Mouse (Mus musculus) midbrain, embryonic 12.5 days (tissue): ENCODE measurements around the gene Cfap69. TPM values are rescaled to one million over a fixed set of nuclear protein-coding genes. Genes with fewer than 3 reads are reported as not detected.

Experiments used
- ATAC-seq: fragments of 200-750 bp; cut with Nextera tagmentation; 2 replicates; pipeline ENCODE4 v1.8.0; 2017; ENCODE audit warnings: low read depth, moderate TSS enrichment, moderate library complexity; ENCODE audit not compliant: low FRiP score
- H3K27ac ChIP-seq: fragments of 300-500 bp; sonication (generic); replicated peaks from 2 replicates; pipeline ENCODE4 v1.5.1; 2016; ENCODE audit warnings: mild to moderate bottlenecking
- H3K27me3 ChIP-seq: fragments of 300-500 bp; sonication (generic); 2 replicates; pipeline ENCODE4 v1.6.1; 2016; ENCODE audit warnings: mild to moderate bottlenecking
- H3K36me3 ChIP-seq: fragments of 300-500 bp; sonication (generic); 2 replicates; pipeline ENCODE4 v1.6.1; 2016
- H3K4me1 ChIP-seq: fragments of 300-500 bp; sonication (generic); 2 replicates; pipeline ENCODE4 v1.6.1; 2016
- H3K4me2 ChIP-seq: fragments of 300-500 bp; sonication (generic); replicated peaks from 2 replicates; pipeline ENCODE4 v1.6.1; 2016; ENCODE audit warnings: mild to moderate bottlenecking, moderate library complexity
- H3K4me3 ChIP-seq: fragments of 300-500 bp; sonication (generic); 2 replicates; pipeline ENCODE4 v1.5.1; 2016; ENCODE audit warnings: mild to moderate bottlenecking
- H3K9ac ChIP-seq: fragments of 300-500 bp; sonication (generic); replicated peaks from 2 replicates; pipeline ENCODE4 v1.6.1; 2016; ENCODE audit warnings: mild to moderate bottlenecking, moderate library complexity
- H3K9me3 ChIP-seq: fragments of 300-500 bp; sonication (generic); 2 replicates; pipeline ENCODE4 v1.6.1; 2016; ENCODE audit warnings: mild to moderate bottlenecking
- WGBS: fragments of 180-500 bp; shearing (Covaris S2); methylation state at CpG from one replicate; pipeline ENCODE4 v1.1.7; 2016; 5-methylcytosine and 5-hydroxymethylcytosine counted together
- polyA plus RNA-seq: library from polyadenylated mRNA; unstranded; fragments of >200 nt; fragmentation: Nextera tagmentation; extraction: Ambion mirVana; gene quantifications from 2 replicates; pipeline ENCODE4 v1.2.1, GENCODE M21; 2016

Cfap69 gene
- polyA plus RNA-seq, 1 experiment from 2014 or later: 5.8 TPM

- Histone ChIP-seq H3K4me1 (no peaks in the 10 kb centered on the region), H3K4me3 (no peak overlapping the region), H3K9me3 (no peaks in the 10 kb centered on the region), H3K4me2 (no peak overlapping the region), H3K27me3 (no peaks in the 10 kb centered on the region), H3K9ac (no peak overlapping the region), H3K36me3 (no peaks in the 10 kb centered on the region), H3K27ac (no peak overlapping the region)
- ATAC-seq: no peak
- WGBS: 72% methylated on average over 6 of the region's 6 CpGs
Observed at GRCm38 (mm10) chr5:5648817-5649569, 15.0 kb downstream of the Cfap69 start.

GRCm38 (mm10) chr5:5646173-5646572 lies 17.9 kb downstream of the Cfap69 start:
- no peak overlapping the region for H3K4me2 ChIP-seq
- 5% methylated on average over 1 of the region's 1 CpGs for WGBS
- H3K27ac ChIP-seq: no peak overlapping the region
- no peaks in the 10 kb centered on the region for H3K36me3 ChIP-seq
- H3K9ac ChIP-seq: no peak overlapping the region
- H3K4me3 ChIP-seq: no peak overlapping the region
- ATAC-seq: 0 out of 2 replicates have a peak, but pooled peaks have one; percentile 16
- no peaks in the 10 kb centered on the region for H3K4me1 ChIP-seq
- H3K27me3 ChIP-seq: no peaks in the 10 kb centered on the region
- H3K9me3 ChIP-seq: no peaks in the 10 kb centered on the region

- WGBS: 68% methylated on average over 2 of the region's 2 CpGs
- no peaks in the 10 kb centered on the region for H3K27me3 ChIP-seq
Observed at GRCm38 (mm10) chr5:5638496-5638895, 25.5 kb downstream of the Cfap69 start.

GRCm38 (mm10) chr5:5625491-5625890 lies 38.5 kb downstream of the Cfap69 start:
- Histone ChIP-seq H3K9ac (no peak overlapping the region), H3K9me3 (no peaks in the 10 kb centered on the region), H3K4me1 (no peaks in the 10 kb centered on the region), H3K4me2 (no peak overlapping the region), H3K4me3 (no peak overlapping the region), H3K27ac (no peak overlapping the region), H3K36me3 (no peaks in the 10 kb centered on the region), H3K27me3 (no peaks in the 10 kb centered on the region)
- no peak for ATAC-seq
- 86% methylated on average over 3 of the region's 3 CpGs for WGBS

More at GRCm38 (mm10) chr5:5638496-5638895, 25.5 kb downstream of the Cfap69 start:
- Histone ChIP-seq H3K4me3 (no peak overlapping the region), H3K27ac (no peak overlapping the region), H3K4me2 (no peak overlapping the region), H3K4me1 (no peaks in the 10 kb centered on the region), H3K9ac (no peak overlapping the region), H3K36me3 (no peaks in the 10 kb centered on the region), H3K9me3 (no peaks in the 10 kb centered on the region)
- no peak for ATAC-seq

- H3K27ac ChIP-seq: no peak overlapping the region
- H3K4me1 ChIP-seq: no peaks in the 10 kb centered on the region
- H3K36me3 ChIP-seq: no peaks in the 10 kb centered on the region
- no peak overlapping the region for H3K4me2 ChIP-seq
- H3K9ac ChIP-seq: no peak overlapping the region
- H3K4me3 ChIP-seq: no peak overlapping the region
- 77% methylated on average over 4 of the region's 4 CpGs for WGBS
- ATAC-seq: no peak; the same call in 1 of the 2 replicates
- H3K27me3 ChIP-seq: no peaks in the 10 kb centered on the region
- H3K9me3 ChIP-seq: no peaks in the 10 kb centered on the region
Observed at GRCm38 (mm10) chr5:5618329-5618728, 45.7 kb downstream of the Cfap69 start.

GRCm38 (mm10) chr5:5610540-5610939 lies 53.5 kb downstream of the Cfap69 start:
- 54% methylated on average over 3 of the region's 3 CpGs for WGBS

GRCm38 (mm10) chr5:5587686-5588085 lies 76.4 kb downstream of the Cfap69 start:
- Histone ChIP-seq H3K4me1 (no peaks in the 10 kb centered on the region), H3K9ac (no peak overlapping the region), H3K27ac (no peak overlapping the region), H3K4me2 (no peak overlapping the region), H3K4me3 (no peak overlapping the region), H3K9me3 (no peaks in the 10 kb centered on the region), H3K36me3 (no peaks in the 10 kb centered on the region), H3K27me3 (no peaks in the 10 kb centered on the region)
- no peak for ATAC-seq
- 84% methylated on average over 3 of the region's 3 CpGs for WGBS

More at GRCm38 (mm10) chr5:5610540-5610939, 53.5 kb downstream of the Cfap69 start:
- Histone ChIP-seq H3K4me3 (no peak overlapping the region), H3K4me2 (no peak overlapping the region), H3K27me3 (no peaks in the 10 kb centered on the region), H3K27ac (no peak overlapping the region), H3K36me3 (no peaks in the 10 kb centered on the region), H3K4me1 (no peaks in the 10 kb centered on the region), H3K9me3 (no peaks in the 10 kb centered on the region), H3K9ac (no peak overlapping the region)
- no peak for ATAC-seq

- peaks cover 10% of the 10 kb centered on the region for H3K27me3 ChIP-seq
- H3K27ac ChIP-seq: no peak within 1 kb of the TSS
- H3K9ac ChIP-seq: peak within 1 kb of the TSS; percentile 74
- no peaks in the 10 kb centered on the region for H3K9me3 ChIP-seq
- H3K4me3 ChIP-seq: peak within 1 kb of the TSS; percentile 50
- H3K36me3 ChIP-seq: no peaks in the 10 kb centered on the region
- WGBS: 1% methylated on average over 24 of the region's 24 CpGs
- H3K4me1 ChIP-seq: no peaks in the 10 kb centered on the region
- peak within 1 kb of the TSS; percentile 72 for H3K4me2 ChIP-seq
- peak; percentile 93 for ATAC-seq
Observed at GRCm38 (mm10) chr5:5573749-5574317, 90.2 kb downstream of the Cfap69 start, which contains the start of gene Gm8773. Gene Gm8773 (plus strand): TSS chr5:5573799.

- H3K4me1 ChIP-seq: peaks cover 12% of the 10 kb centered on the region
- no peak for ATAC-seq
- H3K27me3 ChIP-seq: peaks cover 6% of the 10 kb centered on the region; the same call in 1 of the 2 replicates
- no peak overlapping the region for H3K4me2 ChIP-seq
- H3K9ac ChIP-seq: no peak overlapping the region
- no peaks in the 10 kb centered on the region for H3K9me3 ChIP-seq
- WGBS: 77% methylated on average over 3 of the region's 3 CpGs
- H3K27ac ChIP-seq: no peak overlapping the region
- H3K4me3 ChIP-seq: no peak overlapping the region
- H3K36me3 ChIP-seq: no peaks in the 10 kb centered on the region
Observed at GRCm38 (mm10) chr5:5562435-5562834, 101.6 kb downstream of the Cfap69 start.

- H3K27ac ChIP-seq: no peak overlapping the region
- no peaks in the 10 kb centered on the region for H3K36me3 ChIP-seq
- no peak overlapping the region for H3K9ac ChIP-seq
- H3K9me3 ChIP-seq: no peaks in the 10 kb centered on the region
- H3K4me1 ChIP-seq: peaks cover 12% of the 10 kb centered on the region
- no peak for ATAC-seq
- no peak overlapping the region for H3K4me2 ChIP-seq
- no peak overlapping the region for H3K4me3 ChIP-seq
- peaks cover 6% of the 10 kb centered on the region; the same call in 1 of the 2 replicates for H3K27me3 ChIP-seq
- WGBS: 76% methylated on average over 4 of the region's 4 CpGs
Observed at GRCm38 (mm10) chr5:5561041-5561706, 102.9 kb downstream of the Cfap69 start.

GRCm38 (mm10) chr5:5559798-5560197 lies 104.2 kb downstream of the Cfap69 start:
- Histone ChIP-seq H3K4me3 (peak overlapping the region; percentile 76), H3K27me3 (peaks cover 6% of the 10 kb centered on the region; the same call in 1 of the 2 replicates), H3K27ac (peak overlapping the region; percentile 70), H3K9ac (peak overlapping the region; percentile 76), H3K4me2 (peak overlapping the region; percentile 61), H3K9me3 (no peaks in the 10 kb centered on the region), H3K36me3 (peaks cover under 1% of the 10 kb centered on the region), H3K4me1 (peaks cover 12% of the 10 kb centered on the region)
- 48% methylated on average over 8 of the region's 8 CpGs for WGBS
- ATAC-seq: no peak
